Mouse (Mus musculus) stomach, embryonic 15.5 days (tissue): Measurements from ENCODE around the gene Rpl29. TPM values are rescaled to one million over a fixed set of nuclear protein-coding genes. Genes with fewer than 3 reads are reported as not detected.

Experiments used
- ATAC-seq: fragments of 200-750 bp; cut with Nextera tagmentation; 2 replicates; pipeline ENCODE4 v1.8.0; 2017; ENCODE audit warnings: low read depth, moderate number of reproducible peaks, moderate TSS enrichment; ENCODE audit not compliant: insufficient read depth, low FRiP score
- H3K27ac ChIP-seq: fragments of 300-500 bp; sonication (generic); 2 replicates; pipeline ENCODE4 v1.5.1; 2015; ENCODE audit warnings: mild to moderate bottlenecking, inconsistent platforms
- H3K27me3 ChIP-seq: fragments of 300-500 bp; sonication (generic); replicated peaks from 2 replicates; pipeline ENCODE4 v1.6.1; 2015; ENCODE audit warnings: inconsistent platforms
- H3K36me3 ChIP-seq: fragments of 300-500 bp; sonication (generic); 2 replicates; pipeline ENCODE4 v1.6.1; 2015; ENCODE audit warnings: inconsistent platforms
- H3K4me1 ChIP-seq: fragments of 300-500 bp; sonication (generic); 2 replicates; pipeline ENCODE4 v1.6.1; 2015; ENCODE audit warnings: inconsistent platforms
- H3K4me2 ChIP-seq: fragments of 300-500 bp; sonication (generic); 2 replicates; pipeline ENCODE4 v1.6.1; 2015; ENCODE audit warnings: mild to moderate bottlenecking, inconsistent platforms
- H3K4me3 ChIP-seq: fragments of 300-500 bp; sonication (generic); replicated peaks from 2 replicates; pipeline ENCODE4 v1.5.1; 2015; ENCODE audit warnings: inconsistent platforms
- H3K9ac ChIP-seq: fragments of 300-500 bp; sonication (generic); 2 replicates; pipeline ENCODE4 v1.6.1; 2015; ENCODE audit warnings: inconsistent platforms
- H3K9me3 ChIP-seq: fragments of 300-500 bp; sonication (generic); 2 replicates; pipeline ENCODE4 v1.6.1; 2016; ENCODE audit warnings: inconsistent platforms
- WGBS: fragments of 180-500 bp; shearing (Covaris S2); methylation state at CpG from one replicate; pipeline ENCODE4 v1.1.7; 2015; 5-methylcytosine and 5-hydroxymethylcytosine counted together
- polyA plus RNA-seq: library from polyadenylated mRNA; unstranded; fragments of >200 nt; fragmentation: Nextera tagmentation; extraction: Ambion mirVana; gene quantifications from 2 replicates; pipeline ENCODE4 v1.2.1, GENCODE M21; 2015

Gene Rpl29
- polyA plus RNA-seq, 1 experiment from 2014 or later = 805 TPM

DNA sequence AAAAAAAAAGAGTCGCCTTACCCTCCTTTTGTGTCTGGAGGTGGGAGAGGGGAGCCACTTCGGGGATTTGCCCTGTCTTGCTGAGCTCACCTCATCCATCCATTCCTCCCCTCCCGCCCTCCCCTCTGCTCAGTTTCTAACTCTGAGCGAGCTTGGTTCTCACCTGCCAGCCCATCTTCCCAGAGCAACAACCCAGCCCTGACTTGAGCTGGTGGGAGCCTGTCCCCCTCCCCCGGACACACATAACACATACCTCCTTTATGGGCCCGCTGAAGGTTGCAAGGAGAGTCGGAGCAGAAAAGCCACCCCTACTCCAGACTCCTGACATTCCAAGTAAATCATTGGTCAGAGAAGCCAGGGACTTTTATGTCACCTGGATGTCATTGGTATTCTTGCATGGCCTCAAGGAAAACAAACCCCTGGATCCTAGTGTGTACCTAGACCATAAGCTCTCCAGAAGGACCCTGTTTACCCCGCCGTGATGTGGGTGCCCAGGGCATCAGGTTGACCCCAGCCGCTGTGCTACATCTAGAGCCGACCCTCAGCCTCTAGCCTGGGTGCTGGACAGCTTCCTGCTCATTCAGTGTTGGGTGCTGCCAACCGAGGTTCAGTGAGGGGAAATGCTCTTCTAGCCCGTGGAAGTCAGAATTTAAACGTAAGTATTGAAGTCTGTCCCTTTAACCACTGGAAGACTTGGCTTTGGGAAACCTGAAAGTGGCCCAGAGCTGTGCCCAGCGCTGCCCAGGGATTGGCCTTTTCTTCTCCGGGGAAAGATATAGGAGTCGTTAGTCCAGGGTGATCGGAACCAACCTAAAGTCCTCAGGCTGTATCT lies 8.0 kb upstream of the Rpl29 start:
- Histone ChIP-seq H3K27ac (no peak overlapping the region), H3K4me1 (peaks cover 27% of the 10 kb centered on the region), H3K27me3 (no peaks in the 10 kb centered on the region), H3K9ac (no peak overlapping the region), H3K36me3 (no peaks in the 10 kb centered on the region), H3K4me2 (peak overlapping the region; percentile 41), H3K9me3 (no peaks in the 10 kb centered on the region), H3K4me3 (no peak overlapping the region)
- WGBS = 12% methylated on average over 18 of the region's 18 CpGs
- ATAC-seq = no peak

- WGBS = 0% methylated on average over 3 of the region's 3 CpGs
- Histone ChIP-seq H3K36me3 (no peaks in the 10 kb centered on the region), H3K4me2 (peak overlapping the region; percentile 41), H3K4me3 (no peak overlapping the region), H3K9me3 (no peaks in the 10 kb centered on the region), H3K9ac (no peak overlapping the region), H3K27ac (no peak overlapping the region), H3K4me1 (peaks cover 27% of the 10 kb centered on the region), H3K27me3 (no peaks in the 10 kb centered on the region)
- ATAC-seq = peak; percentile 59
Measured at GRCm38 (mm10) chr9:106421865-106422160, 7.4 kb upstream of the Rpl29 start.

DNA sequence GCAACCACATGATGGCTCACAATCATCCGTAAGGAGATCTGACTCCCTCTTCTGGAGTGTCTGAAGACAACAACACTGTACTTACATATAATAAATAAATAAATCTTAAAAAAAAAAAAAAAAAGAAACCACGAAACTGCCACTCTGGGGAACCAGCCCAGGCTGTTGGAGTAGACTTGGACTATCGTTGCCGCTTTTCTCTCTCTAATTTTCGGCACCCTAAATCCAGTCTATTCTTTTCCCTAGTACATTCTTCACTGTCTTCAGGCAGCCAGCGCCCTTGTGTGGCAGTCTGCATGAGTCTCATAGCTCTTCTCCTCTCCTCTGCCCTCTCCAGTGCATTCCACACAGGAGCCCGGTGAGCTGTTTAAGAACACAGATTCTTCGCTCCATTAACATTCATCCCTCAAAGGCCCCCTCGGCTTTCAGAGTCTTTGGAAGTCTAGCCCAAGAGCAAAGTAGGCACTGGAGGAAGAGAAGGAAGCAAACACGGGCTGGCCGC lies 484 bp upstream of the Rpl29 start:
- H3K27me3 ChIP-seq = no peaks in the 10 kb centered on the region
- H3K4me1 ChIP-seq = peaks cover 12% of the 10 kb centered on the region
- H3K36me3 ChIP-seq = peaks cover 23% of the 10 kb centered on the region
- 11% methylated on average over 11 of the region's 11 CpGs for WGBS
- H3K9ac ChIP-seq = peak overlapping the region; percentile 48
- H3K4me2 ChIP-seq = peak overlapping the region; percentile 80
- H3K27ac ChIP-seq = peak overlapping the region; percentile 97
- peak overlapping the region; percentile 89 for H3K4me3 ChIP-seq
- H3K9me3 ChIP-seq = no peaks in the 10 kb centered on the region
- peak; percentile 28; the same call in 1 of the 2 replicates for ATAC-seq

GRCm38 (mm10) chr9:106430015-106430264 lies 686 bp downstream of the Rpl29 start:
- Histone ChIP-seq H3K36me3 (peaks cover 23% of the 10 kb centered on the region), H3K9ac (peak overlapping the region; percentile 94), H3K27me3 (no peaks in the 10 kb centered on the region), H3K9me3 (no peaks in the 10 kb centered on the region), H3K27ac (peak overlapping the region; percentile 97), H3K4me3 (peak overlapping the region; percentile 89), H3K4me2 (peak overlapping the region; percentile 74), H3K4me1 (peaks cover 12% of the 10 kb centered on the region)
- under 1% methylated on average over 4 of the region's 4 CpGs for WGBS
- ATAC-seq = no peak

DNA sequence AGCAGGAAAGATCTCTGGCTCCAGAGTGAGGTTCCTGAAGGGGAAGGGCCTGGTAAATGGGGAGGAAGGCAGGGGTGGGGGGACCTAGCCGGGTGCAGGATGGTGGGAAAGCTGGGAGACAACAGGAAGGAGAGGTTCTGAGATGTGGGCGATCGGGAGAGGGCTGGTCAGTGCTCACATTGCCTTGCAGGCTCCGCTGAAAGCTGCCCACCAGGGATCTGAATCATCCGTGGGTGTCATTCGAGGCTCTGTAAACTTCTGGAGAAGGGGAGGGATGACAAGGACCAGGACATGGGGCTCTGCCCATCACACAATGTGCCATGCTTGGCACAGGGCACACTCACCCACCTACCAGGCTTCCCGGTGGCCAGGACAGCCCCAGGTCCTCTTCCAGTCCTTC lies 4.1 kb downstream of the Rpl29 start:
- 58% methylated on average over 7 of the region's 7 CpGs for WGBS
- H3K4me2 ChIP-seq = no peak overlapping the region
- no peak overlapping the region for H3K4me3 ChIP-seq
- H3K36me3 ChIP-seq = peaks cover 23% of the 10 kb centered on the region
- no peaks in the 10 kb centered on the region for H3K27me3 ChIP-seq
- ATAC-seq = no peak
- H3K9me3 ChIP-seq = no peaks in the 10 kb centered on the region
- H3K27ac ChIP-seq = no peak overlapping the region; the same call in 1 of the 2 replicates
- H3K9ac ChIP-seq = no peak overlapping the region
- H3K4me1 ChIP-seq = peaks cover 20% of the 10 kb centered on the region

GRCm38 (mm10) chr9:106436566-106436965 lies 7.3 kb downstream of the Rpl29 start:
- H3K4me1 ChIP-seq = peaks cover 20% of the 10 kb centered on the region
- no peak overlapping the region for H3K27ac ChIP-seq
- ATAC-seq = no peak
- peaks cover 15% of the 10 kb centered on the region for H3K36me3 ChIP-seq
- H3K4me3 ChIP-seq = no peak overlapping the region
- WGBS = 79% methylated on average over 9 of the region's 9 CpGs
- H3K9ac ChIP-seq = no peak overlapping the region
- H3K9me3 ChIP-seq = no peaks in the 10 kb centered on the region
- H3K4me2 ChIP-seq = no peak overlapping the region
- no peaks in the 10 kb centered on the region for H3K27me3 ChIP-seq

DNA sequence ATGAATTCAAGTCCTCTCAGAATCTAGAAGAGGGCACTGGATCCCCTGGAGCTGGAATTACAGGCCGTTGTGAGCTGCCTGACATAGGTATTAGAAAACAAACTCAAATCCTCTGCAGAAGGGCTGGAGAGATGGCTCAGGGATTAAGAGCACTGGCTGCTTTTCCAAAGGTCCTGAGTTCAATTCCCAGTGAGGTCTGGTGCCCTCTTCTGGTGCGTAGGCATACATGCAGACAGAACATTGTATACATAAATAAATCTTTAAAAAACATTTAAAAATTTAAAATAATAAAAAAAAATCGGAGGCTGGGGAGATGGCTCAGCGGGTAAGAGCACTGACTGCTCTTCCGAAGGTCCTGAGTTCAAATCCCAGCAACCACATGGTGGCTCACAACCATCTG lies 13.4 kb downstream of the Rpl29 start:
- no peaks in the 10 kb centered on the region for H3K9me3 ChIP-seq
- ATAC-seq = no peak
- H3K27me3 ChIP-seq = no peaks in the 10 kb centered on the region
- no peak overlapping the region for H3K27ac ChIP-seq
- no peak overlapping the region for H3K4me3 ChIP-seq
- H3K9ac ChIP-seq = no peak overlapping the region
- 75% methylated on average over 5 of the region's 5 CpGs for WGBS
- H3K36me3 ChIP-seq = no peaks in the 10 kb centered on the region
- peaks cover 19% of the 10 kb centered on the region; the same call in 1 of the 2 replicates for H3K4me1 ChIP-seq
- no peak overlapping the region for H3K4me2 ChIP-seq

DNA sequence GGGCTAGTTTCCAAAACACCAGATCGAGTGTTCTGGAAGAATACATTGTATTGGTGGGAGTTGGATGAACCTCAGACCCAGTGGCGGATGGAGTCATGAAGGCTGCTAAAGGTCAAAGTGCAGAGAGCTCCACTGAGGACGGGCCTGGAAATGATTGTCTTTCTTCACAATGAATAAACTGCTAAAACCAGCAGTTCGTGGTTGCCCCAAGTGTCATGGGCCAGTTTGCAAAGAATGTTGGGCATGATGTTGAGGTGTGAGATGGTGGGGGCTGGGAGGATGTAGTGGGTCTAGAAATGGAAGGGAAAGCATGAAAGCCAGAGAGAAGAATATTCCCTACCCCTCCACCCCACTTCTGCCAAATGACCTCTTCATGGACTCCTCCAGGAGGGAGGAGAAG lies 15.6 kb downstream of the Rpl29 start:
- ATAC-seq = no peak
- WGBS = 74% methylated on average over 4 of the region's 4 CpGs
- H3K4me2 ChIP-seq = no peak overlapping the region
- peaks cover 30% of the 10 kb centered on the region for H3K4me1 ChIP-seq
- H3K36me3 ChIP-seq = no peaks in the 10 kb centered on the region
- H3K4me3 ChIP-seq = no peak overlapping the region
- H3K27ac ChIP-seq = no peak overlapping the region
- H3K9ac ChIP-seq = no peak overlapping the region
- H3K9me3 ChIP-seq = no peaks in the 10 kb centered on the region
- no peaks in the 10 kb centered on the region for H3K27me3 ChIP-seq

- 0% methylated on average over 24 of the region's 24 CpGs for WGBS
- H3K4me3 ChIP-seq = peak within 1 kb of the TSS; percentile 52
- no peaks in the 10 kb centered on the region for H3K27me3 ChIP-seq
- peak; percentile 87 for ATAC-seq
- peak within 1 kb of the TSS; percentile 7 for H3K9ac ChIP-seq
- H3K27ac ChIP-seq = peak within 1 kb of the TSS; percentile 67
- H3K4me2 ChIP-seq = peak within 1 kb of the TSS; percentile 86
- H3K9me3 ChIP-seq = no peaks in the 10 kb centered on the region
- H3K4me1 ChIP-seq = peaks cover 46% of the 10 kb centered on the region
- H3K36me3 ChIP-seq = no peaks in the 10 kb centered on the region
Measured at GRCm38 (mm10) chr9:106447348-106447747, 18.1 kb downstream of the Rpl29 start, which contains the start of the genes Abhd14b and Abhd14a. TSS of gene Abhd14b (plus strand) at chr9:106447459. TSS of gene Abhd14a (minus strand) at chr9:106447678.

- Histone ChIP-seq H3K9ac (no peak overlapping the region), H3K4me2 (peak overlapping the region; percentile 86), H3K27me3 (no peaks in the 10 kb centered on the region), H3K9me3 (no peaks in the 10 kb centered on the region), H3K36me3 (no peaks in the 10 kb centered on the region), H3K27ac (peak overlapping the region; percentile 67), H3K4me1 (peaks cover 51% of the 10 kb centered on the region), H3K4me3 (peak overlapping the region; percentile 52)
- ATAC-seq = no peak
- whole genome bisulfite sequencing = 30% methylated on average over 9 of the region's 9 CpGs
Measured at GRCm38 (mm10) chr9:106447951-106448350, 18.7 kb downstream of the Rpl29 start.

DNA sequence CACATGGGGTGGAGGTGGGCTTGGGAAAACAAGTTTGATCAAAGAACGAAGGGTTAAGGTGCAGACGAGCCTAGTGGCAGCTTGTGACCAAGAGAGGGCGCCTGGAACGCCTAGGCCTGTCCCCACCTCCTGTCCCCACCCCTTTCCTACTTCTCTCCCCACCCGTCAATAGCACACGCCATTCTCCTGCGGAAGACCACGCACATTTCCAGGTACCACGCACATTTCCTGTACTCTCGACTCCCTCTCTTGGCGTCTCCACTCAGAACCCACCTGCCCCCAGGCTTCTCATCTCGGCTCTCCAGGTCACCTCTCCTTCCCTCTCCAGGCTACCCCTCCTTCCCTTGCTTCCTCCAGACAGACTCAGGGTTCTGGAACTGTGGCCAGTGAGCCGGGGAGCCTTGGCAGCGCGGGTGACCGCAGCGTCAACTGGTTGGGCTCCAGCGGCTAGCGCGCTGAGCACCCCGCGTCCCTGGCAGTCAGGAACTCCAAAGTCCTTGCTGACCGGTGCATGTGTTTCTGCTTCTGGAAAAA lies 19.3 kb downstream of the Rpl29 start:
- H3K4me1 ChIP-seq = peaks cover 56% of the 10 kb centered on the region
- ATAC-seq = peak; percentile 20; the same call in 1 of the 2 replicates
- H3K4me3 ChIP-seq = peak overlapping the region; percentile 49
- H3K36me3 ChIP-seq = no peaks in the 10 kb centered on the region
- H3K9me3 ChIP-seq = no peaks in the 10 kb centered on the region
- 1% methylated on average over 23 of the region's 23 CpGs for WGBS
- H3K9ac ChIP-seq = peak overlapping the region; percentile 40; the same call in 1 of the 2 replicates
- no peaks in the 10 kb centered on the region for H3K27me3 ChIP-seq
- H3K27ac ChIP-seq = peak overlapping the region; percentile 42; the same call in 1 of the 2 replicates
- H3K4me2 ChIP-seq = peak overlapping the region; percentile 86

- Histone ChIP-seq H3K9ac (no peak overlapping the region), H3K4me1 (peaks cover 65% of the 10 kb centered on the region), H3K9me3 (no peaks in the 10 kb centered on the region), H3K27ac (no peak overlapping the region), H3K4me2 (no peak overlapping the region), H3K36me3 (no peaks in the 10 kb centered on the region), H3K4me3 (no peak overlapping the region), H3K27me3 (no peaks in the 10 kb centered on the region)
- 82% methylated on average over 8 of the region's 8 CpGs for WGBS
- no peak for ATAC-seq
Measured at GRCm38 (mm10) chr9:106449947-106450346, 20.7 kb downstream of the Rpl29 start.
